ENCODE assay signal across 8 mouse cellular contexts in genomic region chr10:128376455-128377211, GRCm38 (mm10). TPM values are rescaled to one million over a fixed set of nuclear protein-coding genes. Genes with fewer than 3 reads are reported as not detected.
DNase-seq lines count a peak whose midpoint lies in the region; ATAC-seq and TF ChIP-seq lines count a peak whose summit lies in the region.

Ankrd52 (plus strand) TSS chr10:128377115.

- H3K27me3 ChIP-seq in hindbrain, postnatal 0 days (ENCODE audit: insufficient read depth, low read length), result no peaks in the 10 kb centered on the region
- H3K27me3 ChIP-seq in megakaryocyte, embryonic 14.5 days (replicated peaks), result no peaks in the 10 kb centered on the region

- WGBS in hindbrain, postnatal 0 days, result under 1% methylated on average over 54 of the region's 73 CpGs

- H3K27ac ChIP-seq in hindbrain, postnatal 0 days, result peak within 1 kb of the TSS; percentile 98

- peaks cover 17% of the 10 kb centered on the region for H3K4me1 ChIP-seq in hindbrain, postnatal 0 days (ENCODE audit: insufficient read depth, low read length)
- H3K4me1 ChIP-seq in megakaryocyte, embryonic 14.5 days, result peaks cover 43% of the 10 kb centered on the region

- peak within 1 kb of the TSS; percentile 75 for H3K4me2 ChIP-seq in hindbrain, postnatal 0 days (ENCODE audit: low read depth, low read length)

- peak; percentile 16; the same call in 1 of the 2 replicates for TF ChIP-seq CTCF in hindbrain, postnatal 0 days (IDR thresholded peaks at IDR 0.05; ENCODE audit: low read depth)

- ATAC-seq in activated CD4-positive, CD25-positive, alpha-beta regulatory T cell, adult 4 months, result peak; percentile 81
- peak; percentile 88 for ATAC-seq in hindbrain, postnatal 0 days

- H3K4me3 ChIP-seq in hindbrain, postnatal 0 days (ENCODE audit: low read length), result peak within 1 kb of the TSS; percentile 96
- peak within 1 kb of the TSS; percentile 96 for H3K4me3 ChIP-seq in megakaryocyte, embryonic 14.5 days (replicated peaks)

- H3K9ac ChIP-seq in hindbrain, postnatal 0 days (replicated peaks; ENCODE audit: low read length), result peak within 1 kb of the TSS; percentile 99

- peak; percentile 72 to 90 for DNase-seq in cerebellum, postnatal 4 days (ENCODE audit: low spot score in 2 of 2)
- peak; percentile 74 to 82 for DNase-seq in gastrocnemius, adult 8-10 months (ENCODE audit: low spot score in 2 of 2)
- DNase-seq in hindbrain, postnatal 0 days (ENCODE audit: low spot score), result peak; percentile 91
- peak; percentile 60 to 65 for DNase-seq in left cerebral cortex, adult 8-10 months (ENCODE audit: low spot score in 2 of 2)
- peak; percentile 82 for DNase-seq in right cerebral cortex, postnatal 14 days
- peak; percentile 84 to 85 for DNase-seq in urinary bladder, postnatal 36 days (ENCODE audit: low spot score in 2 of 2)

- no peaks in the 10 kb centered on the region for H3K9me3 ChIP-seq in hindbrain, postnatal 0 days (ENCODE audit: low read length)
- no peaks in the 10 kb centered on the region for H3K9me3 ChIP-seq in megakaryocyte, embryonic 14.5 days

- peaks cover 15% of the 10 kb centered on the region for H3K36me3 ChIP-seq in hindbrain, postnatal 0 days (ENCODE audit: insufficient read depth, low read length)
- peaks cover 33% of the 10 kb centered on the region for H3K36me3 ChIP-seq in megakaryocyte, embryonic 14.5 days (replicated peaks; ENCODE audit: low read length)

RNA-seq across cellular contexts. Expression of gene Ankrd52, which starts in this region (rescaled TPM):
- polyA plus RNA-seq in activated CD4-positive, CD25-positive, alpha-beta regulatory T cell, adult 4 months (2017; shearing (Covaris generic)), result 1 to 10 TPM; 2.6 to 4.5 TPM
- 10 to 100 TPM; 38.7 to 48.8 (median 43.2) TPM for total RNA-seq in gastrocnemius, adult 8-10 months (2022)
- 38.8 and 39.5 TPM in 2 replicates for total RNA-seq in hindbrain, postnatal 0 days (2014; rRNA removed)
- polyA plus RNA-seq in hindbrain, postnatal 0 days (2015; fragmentation: Nextera tagmentation; extraction: Ambion mirVana), result 9.1 and 10.6 TPM in 2 replicates
- total RNA-seq in left cerebral cortex, adult 8-10 months (2022), result 10 to 100 TPM; 41.2 to 49.0 (median 44.8) TPM
- 18.3 and 19.7 TPM in 2 replicates for polyA plus RNA-seq in megakaryocyte, embryonic 14.5 days (2012; ENCODE audit: insufficient read depth, low replicate concordance)

Comparison
In these comparisons a context has a peak if more than half of its experiments do, and no peak if none do; other contexts are left out.
1. Peak in every context shown above with its lines: DNase-seq, ATAC-seq, H3K4me3 ChIP-seq and H3K27ac ChIP-seq.